Mouse (Mus musculus): ENCODE measurements at regions not wholly inside any gene's neighbourhood (a gene's known extent, or its start where the extent isn't known, plus 50 kb on each side); places are given as distances from the start of the nearest gene placed in this dataset.

- H3K27ac ChIP-seq (ENCODE audit: low read depth, low read length), result no peak overlapping the region
- H3K36me3 ChIP-seq (ENCODE audit: control insufficient read depth, insufficient read depth, low read length), result no peaks in the 10 kb centered on the region
- H3K9ac ChIP-seq (ENCODE audit: low read depth, low read length), result no peak overlapping the region
- 46% methylated on average over 4 of the region's 4 CpGs for WGBS
- no peaks in the 10 kb centered on the region for H3K4me1 ChIP-seq (ENCODE audit: control insufficient read depth, insufficient read depth, low read length)
- H3K9me3 ChIP-seq (ENCODE audit: control insufficient read depth, low read length), result no peaks in the 10 kb centered on the region
- H3K27me3 ChIP-seq (ENCODE audit: control insufficient read depth, insufficient read depth, low read length), result no peaks in the 10 kb centered on the region
- no peak overlapping the region for H3K4me3 ChIP-seq (ENCODE audit: low read length)
- H3K4me2 ChIP-seq (replicated peaks; ENCODE audit: low read depth, low read length), result no peak overlapping the region
- ATAC-seq (ENCODE audit: low FRiP score, low TSS enrichment), result no peak
These were observed 135.6 kb upstream of the Ctnna2 start for GRCm38 (mm10) chr6:78115079-78115478.

GRCm38 (mm10) chr6:78082528-78082927 is 103.0 kb upstream of the Ctnna2 start:
- no peaks in the 10 kb centered on the region for H3K9me3 ChIP-seq (ENCODE audit: control insufficient read depth, low read length)
- ATAC-seq (ENCODE audit: low FRiP score, low TSS enrichment), result peak; percentile 49; the same call in 1 of the 2 replicates
- 20% methylated on average over 2 of the region's 2 CpGs for WGBS
- no peak overlapping the region for H3K4me3 ChIP-seq (ENCODE audit: low read length)
- H3K4me2 ChIP-seq (replicated peaks; ENCODE audit: low read depth, low read length), result no peak overlapping the region
- no peaks in the 10 kb centered on the region for H3K4me1 ChIP-seq (ENCODE audit: control insufficient read depth, insufficient read depth, low read length)
- no peaks in the 10 kb centered on the region for H3K27me3 ChIP-seq (ENCODE audit: control insufficient read depth, insufficient read depth, low read length)
- H3K9ac ChIP-seq (ENCODE audit: low read depth, low read length), result no peak overlapping the region
- H3K36me3 ChIP-seq (ENCODE audit: control insufficient read depth, insufficient read depth, low read length), result no peaks in the 10 kb centered on the region
- no peak overlapping the region for H3K27ac ChIP-seq (ENCODE audit: low read depth, low read length)

GRCm38 (mm10) chr6:78078919-78079318 is 99.4 kb upstream of the Ctnna2 start:
- H3K4me3 ChIP-seq (ENCODE audit: low read length), result no peak overlapping the region
- H3K9me3 ChIP-seq (ENCODE audit: control insufficient read depth, low read length), result no peaks in the 10 kb centered on the region
- no peaks in the 10 kb centered on the region for H3K4me1 ChIP-seq (ENCODE audit: control insufficient read depth, insufficient read depth, low read length)
- H3K27me3 ChIP-seq (ENCODE audit: control insufficient read depth, insufficient read depth, low read length), result no peaks in the 10 kb centered on the region
- no peak overlapping the region for H3K9ac ChIP-seq (ENCODE audit: low read depth, low read length)
- no peaks in the 10 kb centered on the region for H3K36me3 ChIP-seq (ENCODE audit: control insufficient read depth, insufficient read depth, low read length)
- no peak overlapping the region for H3K27ac ChIP-seq (ENCODE audit: low read depth, low read length)
- peak; percentile 68; the same call in 1 of the 2 replicates for ATAC-seq (ENCODE audit: low FRiP score, low TSS enrichment)
- no peak overlapping the region for H3K4me2 ChIP-seq (replicated peaks; ENCODE audit: low read depth, low read length)
- WGBS, result 61% methylated on average over 4 of the region's 4 CpGs

GRCm38 (mm10) chr6:78066323-78066722 is 86.8 kb upstream of the Ctnna2 start:
- 88% methylated on average over 1 of the region's 1 CpGs for WGBS
- H3K4me3 ChIP-seq (ENCODE audit: low read length), result no peak overlapping the region
- no peak overlapping the region for H3K9ac ChIP-seq (ENCODE audit: low read depth, low read length)
- H3K27ac ChIP-seq (ENCODE audit: low read depth, low read length), result no peak overlapping the region
- no peak for ATAC-seq (ENCODE audit: low FRiP score, low TSS enrichment)
- H3K27me3 ChIP-seq (ENCODE audit: control insufficient read depth, insufficient read depth, low read length), result no peaks in the 10 kb centered on the region
- no peaks in the 10 kb centered on the region for H3K9me3 ChIP-seq (ENCODE audit: control insufficient read depth, low read length)
- no peaks in the 10 kb centered on the region for H3K4me1 ChIP-seq (ENCODE audit: control insufficient read depth, insufficient read depth, low read length)
- no peaks in the 10 kb centered on the region for H3K36me3 ChIP-seq (ENCODE audit: control insufficient read depth, insufficient read depth, low read length)
- no peak overlapping the region for H3K4me2 ChIP-seq (replicated peaks; ENCODE audit: low read depth, low read length)

GRCm38 (mm10) chr6:78065737-78066136 is 86.2 kb upstream of the Ctnna2 start:
- no peaks in the 10 kb centered on the region for H3K27me3 ChIP-seq (ENCODE audit: control insufficient read depth, insufficient read depth, low read length)
- no peak for ATAC-seq (ENCODE audit: low FRiP score, low TSS enrichment)
- WGBS, result 76% methylated on average over 2 of the region's 2 CpGs

More at GRCm38 (mm10) chr6:78065737-78066136, 86.2 kb upstream of the Ctnna2 start:
- no peaks in the 10 kb centered on the region for H3K36me3 ChIP-seq (ENCODE audit: control insufficient read depth, insufficient read depth, low read length)
- H3K4me3 ChIP-seq (ENCODE audit: low read length), result no peak overlapping the region
- no peaks in the 10 kb centered on the region for H3K4me1 ChIP-seq (ENCODE audit: control insufficient read depth, insufficient read depth, low read length)
- no peak overlapping the region for H3K9ac ChIP-seq (ENCODE audit: low read depth, low read length)
- no peaks in the 10 kb centered on the region for H3K9me3 ChIP-seq (ENCODE audit: control insufficient read depth, low read length)
- H3K27ac ChIP-seq (ENCODE audit: low read depth, low read length), result no peak overlapping the region
- no peak overlapping the region for H3K4me2 ChIP-seq (replicated peaks; ENCODE audit: low read depth, low read length)

Measured in kidney, embryonic 14.5 days (tissue).